Mouse (Mus musculus): ENCODE measurements around the gene 6030458C11Rik.
"Not testable (repeated sequence)": the region's sequence is repeated elsewhere in the genome, so short reads cannot be mapped to it uniquely, and the experiment has no call there.

6030458C11Rik gene

DNA sequence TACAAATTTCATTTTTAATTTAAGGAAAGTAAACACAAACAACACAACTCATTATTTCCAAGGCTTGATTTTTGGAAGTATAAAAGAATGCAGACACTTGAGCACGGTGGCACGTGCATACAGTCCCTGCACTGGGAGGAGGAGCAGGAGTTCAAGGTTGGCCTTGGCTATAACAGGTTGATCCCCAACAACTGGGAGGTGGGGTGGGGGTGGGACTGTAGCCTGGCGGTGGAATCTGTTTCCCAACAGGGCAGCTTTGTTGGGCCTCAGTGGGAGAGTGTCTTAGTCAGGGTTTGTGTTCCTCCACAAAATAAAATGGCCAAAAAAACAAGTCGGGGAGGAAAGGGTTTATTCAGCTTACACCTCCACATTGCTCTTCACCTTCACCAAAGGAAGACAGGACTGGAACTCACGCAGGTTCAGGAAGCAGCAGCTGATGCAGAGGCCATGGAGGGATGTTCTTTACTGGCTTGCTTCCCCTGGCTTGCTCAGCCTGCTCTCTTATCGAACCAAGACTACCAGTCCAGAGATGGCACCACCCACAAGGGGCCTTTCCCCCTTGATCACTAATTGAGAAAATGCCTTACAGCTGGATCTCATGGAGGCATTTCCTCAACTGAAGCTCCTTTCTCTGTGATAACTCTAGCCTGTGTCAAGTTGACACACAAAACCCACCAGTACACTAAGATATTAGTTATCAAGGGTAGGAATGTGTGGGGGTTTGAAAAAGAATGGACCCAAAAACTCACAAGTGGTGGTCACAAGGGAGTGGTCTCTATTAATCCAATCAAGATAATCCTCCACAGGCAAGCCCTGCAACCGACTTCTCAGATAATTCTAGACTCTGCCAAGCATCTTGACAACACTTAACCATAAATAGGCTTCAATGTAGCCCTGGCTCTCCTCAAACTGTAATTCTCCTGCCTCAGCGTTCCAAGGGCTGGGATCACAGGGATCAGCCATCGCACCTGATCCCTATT, 1.7 kb downstream of the 6030458C11Rik start:
- no peak for DNase-seq (ENCODE audit: low spot score in 2 of 2)

- DNase-seq (ENCODE audit: low spot score in 2 of 2): no peak
These were observed 6.9 kb downstream of the 6030458C11Rik start for GRCm38 (mm10) chr15:12817592-12817991.

GRCm38 (mm10) chr15:12812646-12813045, 11.8 kb downstream of the 6030458C11Rik start:
- no peak for DNase-seq (ENCODE audit: low spot score in 2 of 2)

DNA sequence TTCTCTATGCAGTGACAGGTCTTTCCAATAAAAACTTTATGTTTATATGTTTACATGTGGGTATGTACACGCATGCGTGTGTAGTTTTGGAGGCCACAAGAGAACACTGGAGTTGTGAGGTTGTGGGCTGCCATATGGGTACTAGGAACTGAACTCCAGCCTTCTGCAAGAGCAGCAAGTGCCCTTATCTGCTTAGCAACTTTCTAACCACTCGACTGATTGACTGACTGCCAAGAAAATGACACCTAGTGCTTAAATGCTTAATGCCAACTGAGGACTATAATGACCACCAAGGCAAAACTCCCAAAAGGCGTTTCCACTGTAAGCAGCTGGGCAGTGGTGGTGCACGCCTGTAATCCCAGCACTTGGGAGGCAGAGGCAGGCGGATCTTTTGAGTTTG, 15.1 kb downstream of the 6030458C11Rik start:
- no peak for DNase-seq (ENCODE audit: low spot score in 2 of 2)

- DNase-seq (ENCODE audit: low spot score in 2 of 2): no peak
These were observed 17.4 kb downstream of the 6030458C11Rik start for GRCm38 (mm10) chr15:12807088-12807487.

DNA sequence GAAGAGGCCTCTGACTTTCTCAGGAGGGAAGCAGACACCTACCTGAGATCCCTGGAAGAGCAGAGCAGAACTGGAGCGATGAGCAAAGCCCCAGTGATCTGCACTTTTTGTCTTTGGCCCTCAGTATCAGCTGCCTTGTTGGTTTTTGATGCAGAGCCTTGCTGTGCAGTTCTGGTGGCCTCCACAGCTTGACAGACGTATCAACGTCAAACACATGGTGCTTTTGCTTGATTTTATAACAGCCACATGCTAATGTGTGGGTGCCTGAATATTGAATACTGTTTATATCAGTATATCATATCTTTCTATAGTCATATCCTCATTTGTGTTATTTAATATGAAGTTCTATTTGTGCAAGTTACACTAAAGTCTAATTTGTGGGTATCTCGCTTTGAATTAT, 19.4 kb downstream of the 6030458C11Rik start:
- no peak for DNase-seq (ENCODE audit: low spot score in 2 of 2)

DNA sequence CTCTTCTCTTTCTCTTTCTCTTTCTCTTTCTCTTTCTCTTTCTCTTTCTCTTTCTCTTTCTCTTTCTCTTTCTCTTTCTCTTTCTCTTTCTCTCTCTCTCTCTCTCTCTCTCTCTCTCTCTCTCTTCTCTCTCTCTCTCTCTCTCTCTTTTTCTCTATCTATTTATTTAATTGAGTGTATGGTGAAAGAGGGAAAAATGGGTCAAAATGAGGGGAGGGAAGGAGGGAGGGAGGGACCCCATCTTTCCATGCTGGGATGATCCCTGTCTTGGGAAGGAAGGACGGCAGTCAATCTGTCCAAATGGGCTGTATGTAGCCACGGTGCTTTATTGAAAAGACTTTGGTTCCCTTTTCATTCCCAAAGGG, 23.3 kb downstream of the 6030458C11Rik start:
- not testable (repeated sequence) for DNase-seq (ENCODE audit: low spot score in 2 of 2)

- DNase-seq (ENCODE audit: low spot score in 2 of 2): no peak
These were observed 23.9 kb downstream of the 6030458C11Rik start for GRCm38 (mm10) chr15:12800405-12801141.

- no peak for DNase-seq (ENCODE audit: low spot score in 2 of 2)
These were observed 26.4 kb downstream of the 6030458C11Rik start for GRCm38 (mm10) chr15:12798043-12798442.

DNA sequence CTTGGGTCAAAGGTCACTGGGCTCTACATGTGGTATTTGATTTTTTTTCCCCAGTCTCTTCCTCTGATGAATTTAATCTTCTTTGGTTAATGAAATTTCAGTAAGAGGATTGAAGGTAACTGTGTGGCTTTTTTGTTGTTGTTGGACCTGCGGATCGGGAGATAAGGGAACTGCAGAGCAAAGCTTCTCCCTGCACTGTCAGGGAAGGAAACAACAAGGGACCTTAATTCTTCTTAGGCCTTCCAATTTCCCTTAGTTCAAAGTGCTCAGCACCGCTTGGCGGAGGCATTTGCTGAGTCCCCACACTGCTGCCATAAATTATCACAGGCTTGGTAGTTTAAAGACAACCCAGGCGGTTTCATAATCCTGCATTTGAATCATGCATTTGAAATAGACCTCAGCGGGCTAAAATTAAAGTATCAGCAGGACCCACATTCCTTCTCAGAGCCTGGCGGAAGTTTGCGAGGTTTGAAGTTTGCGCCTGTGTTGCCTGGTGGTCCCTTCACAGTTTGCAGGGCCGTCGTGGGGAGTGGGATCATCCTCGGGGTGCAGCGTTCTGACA, 28.5 kb downstream of the 6030458C11Rik start:
- no peak for DNase-seq (ENCODE audit: low spot score in 2 of 2)

DNA sequence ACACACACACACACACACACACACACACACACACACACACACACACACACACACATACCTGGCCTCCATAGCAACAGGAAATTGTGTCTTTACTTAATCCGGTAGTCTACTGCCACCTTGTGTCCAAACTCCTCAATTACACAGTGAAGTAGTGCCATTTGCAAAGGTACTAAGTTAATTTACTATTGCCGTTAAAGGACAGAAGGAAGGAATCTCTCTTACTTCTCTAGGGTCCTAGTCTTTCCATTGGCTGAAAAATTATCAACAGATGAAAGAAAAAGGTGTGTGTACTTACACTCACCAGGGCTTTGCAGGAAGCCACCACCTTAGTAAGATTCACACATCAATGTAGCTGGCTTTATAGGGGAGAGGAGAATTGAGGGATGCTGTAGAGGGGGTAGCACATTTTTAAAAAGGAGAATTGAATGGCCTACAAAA, 29.0 kb downstream of the 6030458C11Rik start:
- peak; percentile 44 to 69 for DNase-seq (ENCODE audit: low spot score in 2 of 2)

DNA sequence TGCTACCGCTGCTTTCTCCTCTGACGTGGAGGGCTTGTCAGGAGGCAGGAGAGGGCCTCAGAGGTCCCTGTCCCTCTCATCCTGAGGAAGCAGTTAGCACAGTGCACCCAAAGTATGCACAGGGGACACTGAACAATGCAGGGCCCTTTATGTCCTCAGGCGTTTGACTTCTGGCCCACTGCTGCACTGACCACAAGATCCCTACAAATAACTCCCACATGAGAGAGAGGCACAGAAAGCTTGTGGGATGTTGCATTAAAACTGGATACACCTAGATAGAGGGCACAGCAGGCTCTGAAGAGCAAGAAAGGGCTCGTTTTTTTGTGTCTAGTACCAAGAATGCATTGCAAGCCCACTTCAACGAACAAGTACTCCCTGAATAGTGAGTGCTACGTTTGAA, 30.1 kb downstream of the 6030458C11Rik start:
- DNase-seq (ENCODE audit: low spot score in 2 of 2): no peak

GRCm38 (mm10) chr15:12789406-12789867, 35.0 kb downstream of the 6030458C11Rik start:
- DNase-seq (ENCODE audit: low spot score in 2 of 2): no peak

DNA sequence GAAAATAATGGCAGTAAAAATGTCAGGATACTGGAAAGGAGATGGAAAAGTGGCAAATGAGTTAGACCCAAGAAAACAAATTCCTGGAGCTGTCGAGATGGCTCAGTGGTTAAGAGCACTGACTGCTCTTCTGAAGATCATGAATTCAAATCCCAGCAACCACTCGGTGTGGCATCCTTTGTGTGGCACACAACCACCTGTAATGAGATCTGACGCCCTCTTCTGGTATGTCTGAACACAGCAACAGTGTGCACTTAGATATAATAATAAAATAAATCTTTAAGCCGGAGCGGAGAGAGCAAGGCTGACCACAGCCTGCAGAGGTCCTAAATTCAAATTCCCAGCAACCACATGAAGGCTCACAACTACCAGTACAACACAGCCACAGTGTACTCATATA, 35.9 kb downstream of the 6030458C11Rik start:
- DNase-seq (ENCODE audit: low spot score in 2 of 2): no peak

DNA sequence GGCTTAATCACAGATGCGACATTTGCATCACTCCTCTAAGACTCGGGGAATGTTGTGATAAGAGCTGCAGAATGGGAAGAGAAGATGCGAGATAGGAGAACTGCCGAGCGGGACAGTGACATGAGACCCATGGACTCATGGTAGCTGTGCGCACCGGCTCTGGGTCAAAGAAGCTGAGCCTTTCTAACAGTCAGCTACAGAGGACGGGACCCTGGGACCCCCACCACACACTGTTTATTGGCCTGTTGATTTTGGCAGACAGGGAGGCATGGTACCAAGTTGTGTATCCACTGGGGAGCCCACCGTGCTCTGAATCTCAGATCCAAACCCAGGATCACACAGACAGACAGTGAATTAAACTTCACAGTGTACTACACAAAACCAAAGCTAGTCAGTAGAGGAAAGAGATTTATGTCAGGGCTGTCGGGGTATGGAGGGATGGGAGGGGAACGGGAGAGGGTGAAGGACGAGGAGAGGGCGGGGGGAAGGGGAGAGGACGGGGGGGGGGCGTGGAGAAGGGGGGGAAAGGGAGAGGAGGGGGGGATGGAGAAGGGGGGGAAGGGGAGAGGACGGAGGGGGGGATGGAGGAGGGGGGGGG, 42.6 kb downstream of the 6030458C11Rik start:
- no peak for DNase-seq (ENCODE audit: low spot score in 2 of 2)

DNA sequence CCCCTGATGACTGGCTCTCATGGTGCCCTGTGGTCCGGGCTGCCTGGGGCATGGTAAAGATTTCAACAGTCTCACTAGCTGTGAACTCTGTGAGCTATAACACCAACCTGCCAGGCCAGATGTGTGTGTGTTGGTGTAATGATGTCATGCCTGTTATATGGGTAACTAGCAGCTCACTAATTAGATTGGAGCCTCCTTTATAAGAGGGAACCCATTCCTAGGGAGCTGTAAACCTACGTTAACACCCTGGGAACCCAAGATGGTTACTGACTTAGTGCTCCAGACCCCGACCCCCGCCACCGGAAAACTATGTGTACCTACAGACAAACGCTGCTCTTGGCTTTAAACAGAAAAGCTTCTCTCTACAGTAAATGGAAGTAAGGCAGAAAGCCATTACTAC, 43.2 kb downstream of the 6030458C11Rik start:
- no peak for DNase-seq (ENCODE audit: low spot score in 2 of 2)

GRCm38 (mm10) chr15:12774149-12774753, 50.2 kb downstream of the 6030458C11Rik start:
- DNase-seq (ENCODE audit: low spot score in 2 of 2): no peak

DNA sequence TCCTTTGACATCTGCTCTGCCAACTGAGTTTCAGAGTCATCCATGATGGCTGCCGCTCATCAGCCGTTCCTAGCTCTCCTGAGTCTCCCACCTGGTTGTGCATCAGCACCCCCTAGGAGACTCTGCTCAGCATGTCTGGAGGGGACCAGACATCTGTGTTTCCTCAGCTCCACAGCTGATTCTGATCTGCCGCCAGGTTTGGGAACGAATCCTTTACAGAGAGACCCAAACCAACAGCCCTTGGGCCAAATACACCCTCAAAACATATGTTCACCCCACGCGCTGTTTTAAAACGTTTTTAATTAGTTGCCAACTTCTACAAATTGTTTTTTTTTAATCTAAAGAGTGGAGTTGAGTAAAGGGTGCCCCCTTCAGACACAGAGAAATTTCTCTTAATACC, 53.5 kb downstream of the 6030458C11Rik start:
- no peak for DNase-seq (ENCODE audit: low spot score in 2 of 2)

DNA sequence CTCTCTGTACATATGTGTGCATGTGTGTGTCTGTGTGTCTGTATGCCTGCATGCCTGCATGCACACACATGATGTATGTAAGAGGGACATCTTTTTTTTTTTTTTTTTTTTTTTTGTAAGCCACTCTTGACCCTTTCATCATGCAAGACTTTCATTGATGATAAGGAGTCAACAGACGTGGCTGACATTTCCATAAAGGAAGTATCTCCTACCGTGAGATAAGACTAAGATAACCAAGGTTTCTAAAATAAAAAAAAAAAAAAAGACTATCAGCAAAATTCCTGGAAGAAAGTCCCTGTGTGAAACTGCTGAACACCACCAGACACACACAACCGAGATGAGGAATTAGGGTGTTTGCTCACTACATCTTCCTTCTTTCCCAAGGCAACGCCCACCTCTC, 57.6 kb downstream of the 6030458C11Rik start:
- DNase-seq (ENCODE audit: low spot score in 2 of 2): no peak

DNA sequence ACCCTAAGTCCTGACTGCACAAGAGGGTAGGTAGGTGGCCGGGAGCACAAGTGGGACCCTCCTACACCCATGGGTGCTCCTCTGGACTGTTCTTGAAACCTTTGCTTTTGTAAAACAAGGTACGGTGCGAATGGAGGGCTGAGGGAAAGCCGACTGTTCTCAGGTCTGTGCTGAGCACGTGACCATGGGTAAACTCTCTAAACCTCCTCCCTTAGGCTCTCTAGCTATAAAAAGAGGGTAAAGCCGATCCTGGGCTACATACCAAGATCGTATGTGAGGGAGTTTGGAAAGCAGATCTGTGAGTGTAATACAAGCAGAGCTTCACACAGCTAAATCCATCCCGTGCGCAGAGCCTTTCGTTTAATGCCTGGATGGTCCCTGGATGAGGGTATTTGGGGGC, 61.3 kb downstream of the 6030458C11Rik start:
- DNase-seq (ENCODE audit: low spot score in 2 of 2): no peak

DNA sequence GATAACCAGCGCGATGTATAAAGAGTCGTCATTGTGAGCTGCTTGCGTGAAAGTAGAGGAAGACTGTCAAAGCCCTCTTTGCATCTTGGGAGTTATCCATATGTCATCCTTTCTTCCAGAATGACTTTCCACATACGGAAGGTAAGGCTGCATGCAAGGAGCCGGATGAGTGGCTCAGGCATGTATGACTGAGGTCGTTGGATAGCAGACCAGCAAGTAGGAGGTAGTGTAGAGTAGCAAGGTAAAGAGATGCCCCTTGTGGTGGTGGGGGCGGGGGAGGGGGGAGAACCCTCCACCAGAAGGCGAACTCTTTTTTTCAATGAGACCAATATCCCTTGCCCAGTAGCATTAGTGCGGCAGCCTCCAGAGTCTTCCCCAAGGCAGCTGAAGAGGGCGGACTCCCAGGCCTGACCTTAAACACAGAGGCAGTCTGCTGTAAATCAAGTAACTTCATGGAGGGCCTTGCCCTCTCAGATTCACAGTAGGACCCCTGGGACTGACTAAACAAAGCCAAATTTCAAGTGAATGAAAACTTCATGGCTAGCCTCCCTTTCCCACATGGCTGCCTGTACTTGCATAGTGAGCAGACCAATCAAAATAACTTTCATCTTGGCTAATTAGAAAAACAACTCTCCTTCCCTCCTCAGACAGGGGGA, 62.1 kb downstream of the 6030458C11Rik start:
- DNase-seq (ENCODE audit: low spot score in 2 of 2): no peak
